8 mouse cellular contexts compared by ENCODE assay signal in genomic region chr6:47395465-47396337, GRCm38 (mm10). TPM values are rescaled to one million over a fixed set of nuclear protein-coding genes. Genes with fewer than 3 reads are reported as not detected.
DNase-seq lines count a peak whose midpoint lies in the region; ATAC-seq and TF ChIP-seq lines count a peak whose summit lies in the region.

No protein-coding gene starts in this region.

- peak; percentile 59 for TF ChIP-seq CTCF in Patski (IDR thresholded peaks at IDR 0.05)

- POLR2A ChIA-PET in Patski (lab: Charles Lee), result no interaction called here

- peak; percentile 33 for DNase-seq in limb, embryonic 11.5 days (ENCODE audit: low spot score)
- no peak for DNase-seq in limb, embryonic 10.5 days (ENCODE audit: low spot score)
- no peak for DNase-seq in Patski (ENCODE audit: low read depth, low spot score)
- peak; percentile 37 for DNase-seq in cerebellum, adult 9-11 months
- peak; percentile 89 for DNase-seq in induced T-regulatory cell, adult 2 months (ENCODE audit: low read depth)
- DNase-seq in thymus, postnatal 4 days, result peak; percentile 55
- DNase-seq in testis, postnatal 14 days (ENCODE audit: low spot score), result no peak

- H3K27ac ChIP-seq in limb, embryonic 11.5 days (replicated peaks; ENCODE audit: low read depth, low read length), result no peak overlapping the region
- no peak overlapping the region for H3K27ac ChIP-seq in limb, embryonic 10.5 days

- H3K36me3 ChIP-seq in limb, embryonic 11.5 days (ENCODE audit: control insufficient read depth, insufficient read depth, low read length), result no peaks in the 10 kb centered on the region
- no peaks in the 10 kb centered on the region for H3K36me3 ChIP-seq in limb, embryonic 10.5 days

- CTCF ChIA-PET in Patski (lab: Charles Lee), result interaction anchor here (0.9 to 1.8 kb wide), 4 partner anchors 10 to 254 kb away, joined by 3 to 6 read pairs (median 4); no protein-coding TSS in a partner anchor

- WGBS in limb, embryonic 11.5 days, result 41% methylated on average over 5 of the region's 5 CpGs
- 40% methylated on average over 5 of the region's 5 CpGs for WGBS in limb, embryonic 10.5 days

- ATAC-seq in limb, embryonic 11.5 days (ENCODE audit: insufficient number of reproducible peaks, low FRiP score, low TSS enrichment, low read depth), result no peak
- no peak for ATAC-seq in Patski
- ATAC-seq in megakaryocyte, adult 5-6 weeks (ENCODE audit: poor library complexity, severe bottlenecking), result peak; percentile 83

- H3K9ac ChIP-seq in limb, embryonic 11.5 days (ENCODE audit: low read length), result no peak overlapping the region

- no peaks in the 10 kb centered on the region for H3K4me1 ChIP-seq in limb, embryonic 11.5 days (ENCODE audit: control insufficient read depth, insufficient read depth, low read length)
- H3K4me1 ChIP-seq in limb, embryonic 10.5 days, result peaks cover 6% of the 10 kb centered on the region; the same call in 1 of the 2 replicates

- H3K27me3 ChIP-seq in limb, embryonic 11.5 days (ENCODE audit: control insufficient read depth, insufficient read depth, low read length), result no peaks in the 10 kb centered on the region
- no peaks in the 10 kb centered on the region for H3K27me3 ChIP-seq in limb, embryonic 10.5 days (ENCODE audit: low read depth, poor library complexity, severe bottlenecking)
- H3K27me3 ChIP-seq in Patski, result no peaks in the 10 kb centered on the region

- in situ Hi-C loops in Patski (cut with MboI; ENCODE audit: low pct_unique_long_range_greater_than_20kb), result no loop called here

- no peak overlapping the region for H3K4me2 ChIP-seq in limb, embryonic 11.5 days (ENCODE audit: low read depth, severe bottlenecking)

- no peak overlapping the region for H3K4me3 ChIP-seq in limb, embryonic 11.5 days (ENCODE audit: low read depth, low read length)
- H3K4me3 ChIP-seq in limb, embryonic 10.5 days, result no peak overlapping the region

- no peaks in the 10 kb centered on the region for H3K9me3 ChIP-seq in limb, embryonic 11.5 days (ENCODE audit: control insufficient read depth, low read length)
- no peaks in the 10 kb centered on the region for H3K9me3 ChIP-seq in limb, embryonic 10.5 days (replicated peaks)

RNA-seq across cellular contexts. Expression of gene Cul1, which starts 57.5 kb away (rescaled TPM):
- 163 and 166 TPM in 2 replicates for polyA plus RNA-seq in limb, embryonic 11.5 days (2014; fragmentation: Nextera tagmentation; extraction: Ambion mirVana)
- polyA plus RNA-seq in limb, embryonic 10.5 days (2016; fragmentation: Nextera tagmentation; extraction: Ambion mirVana), result 161 and 166 TPM in 2 replicates
- polyA plus RNA-seq in Patski (2021), result 134 TPM
- total RNA-seq in megakaryocyte, adult 5-6 weeks (2015), result 138 and 160 TPM in 2 replicates
- total RNA-seq in megakaryocyte, adult 5-6 weeks (2017), result 94.6 and 95.0 TPM in 2 replicates

Comparison
In these comparisons a context has a peak if more than half of its experiments do, and no peak if none do; other contexts are left out.
1. DNase-seq: peak in limb, embryonic 11.5 days (single experiment), cerebellum, adult 9-11 months (single experiment), induced T-regulatory cell, adult 2 months (single experiment) and thymus, postnatal 4 days (single experiment); none in limb, embryonic 10.5 days (single experiment), Patski (single experiment) and testis, postnatal 14 days (single experiment).